Mouse (Mus musculus) hindbrain, postnatal 0 days (tissue): Measurements from ENCODE around the gene Slc1a2. TPM values are rescaled to one million over a fixed set of nuclear protein-coding genes. Genes with fewer than 3 reads are reported as not detected.

Experiments
- ATAC-seq: fragments of 200-750 bp; cut with Nextera tagmentation; 2 replicates; pipeline ENCODE4 v1.8.0; 2017; ENCODE audit warnings: mild to moderate bottlenecking, moderate TSS enrichment, moderate library complexity
- DNase-seq: peaks from one replicate; pipeline ENCODE4 v3.0.0-alpha.2; 2015; ENCODE audit warnings: low spot score
- H3K27ac ChIP-seq: fragments of 300-500 bp; sonication (generic); 2 replicates; pipeline ENCODE4 v1.5.1; 2014; ENCODE audit warnings: mild to moderate bottlenecking
- H3K27me3 ChIP-seq: fragments of 300-500 bp; sonication (generic); 2 replicates; pipeline ENCODE4 v1.6.1; 2014; ENCODE audit warnings: low read length, mixed read lengths; ENCODE audit not compliant: insufficient read depth
- H3K36me3 ChIP-seq: fragments of 300-500 bp; sonication (generic); 2 replicates; pipeline ENCODE4 v1.6.1; 2014; ENCODE audit warnings: low read length, mixed read lengths; ENCODE audit not compliant: insufficient read depth
- H3K4me1 ChIP-seq: fragments of 300-500 bp; sonication (generic); 2 replicates; pipeline ENCODE4 v1.6.1; 2014; ENCODE audit warnings: antibody characterized with exemption, low read length, mixed read lengths; ENCODE audit not compliant: insufficient read depth
- H3K4me2 ChIP-seq: fragments of 300-500 bp; sonication (generic); 2 replicates; pipeline ENCODE4 v1.6.1; 2014; ENCODE audit warnings: low read depth, mild to moderate bottlenecking, low read length, moderate library complexity, mixed read lengths
- H3K4me3 ChIP-seq: fragments of 300-500 bp; sonication (generic); 2 replicates; pipeline ENCODE4 v1.5.1; 2014; ENCODE audit warnings: low read length
- H3K9ac ChIP-seq: fragments of 300-500 bp; sonication (generic); replicated peaks from 2 replicates; pipeline ENCODE4 v1.6.1; 2014; ENCODE audit warnings: mild to moderate bottlenecking, low read length, moderate library complexity, mixed read lengths
- H3K9me3 ChIP-seq: fragments of 300-500 bp; sonication (generic); 2 replicates; pipeline ENCODE4 v1.6.1; 2016; ENCODE audit warnings: low read length, mixed read lengths
- CTCF ChIP-seq: IDR thresholded peaks from 2 replicates; pipeline ENCODE4 v1.5.1; 2016; ENCODE audit warnings: antibody characterized with exemption, control low read depth, low read depth
- WGBS: fragments of 180-500 bp; shearing (Covaris S2); extraction: QIAGEN DNeasy Blood & Tissue Kit; methylation state at CpG from one replicate; pipeline ENCODE4 v1.1.7; 2014; 5-methylcytosine and 5-hydroxymethylcytosine counted together
- polyA plus RNA-seq: library from polyadenylated mRNA; unstranded; fragments of >200 nt; fragmentation: Nextera tagmentation; extraction: Ambion mirVana; gene quantifications from 2 replicates; pipeline ENCODE4 v1.2.1, GENCODE M21; 2015
- total RNA-seq: library from RNA; depleted of rRNA; stranded (reverse); fragments of >200 nt; gene quantifications from 2 replicates; pipeline ENCODE4 v1.2.3, GENCODE M21; 2014

The Slc1a2 gene
- total and polyA plus RNA-seq, 2 experiments from 2014 or later = 21.9 to 130 TPM

GRCm38 (mm10) chr2:102749926-102750325, 91.5 kb downstream of the Slc1a2 start:
- DNase-seq = no peak
- Histone ChIP-seq H3K27me3 (no peaks in the 10 kb centered on the region), H3K9ac (no peak overlapping the region), H3K9me3 (no peaks in the 10 kb centered on the region), H3K36me3 (no peaks in the 10 kb centered on the region), H3K4me3 (no peak overlapping the region), H3K4me2 (no peak overlapping the region), H3K27ac (no peak overlapping the region), H3K4me1 (peaks cover 4% of the 10 kb centered on the region; the same call in 1 of the 2 replicates)
- WGBS = 89% methylated on average over 2 of the region's 2 CpGs
- no peak for TF ChIP-seq CTCF
- no peak for ATAC-seq

GRCm38 (mm10) chr2:102751846-102752245, 93.4 kb downstream of the Slc1a2 start:
- Histone ChIP-seq H3K4me1 (no peaks in the 10 kb centered on the region), H3K4me2 (no peak overlapping the region), H3K4me3 (no peak overlapping the region), H3K36me3 (no peaks in the 10 kb centered on the region), H3K27ac (no peak overlapping the region), H3K27me3 (no peaks in the 10 kb centered on the region), H3K9me3 (no peaks in the 10 kb centered on the region), H3K9ac (no peak overlapping the region)
- no peak for TF ChIP-seq CTCF
- no peak for DNase-seq
- 62% methylated on average over 1 of the region's 1 CpGs for WGBS
- no peak for ATAC-seq

- Histone ChIP-seq H3K9ac (no peak overlapping the region), H3K36me3 (no peaks in the 10 kb centered on the region), H3K27ac (no peak overlapping the region), H3K4me3 (no peak overlapping the region), H3K4me2 (no peak overlapping the region), H3K9me3 (no peaks in the 10 kb centered on the region), H3K27me3 (no peaks in the 10 kb centered on the region), H3K4me1 (no peaks in the 10 kb centered on the region)
- ATAC-seq (no peak), DNase-seq (no peak)
- TF ChIP-seq CTCF = no peak
- 71% methylated on average over 5 of the region's 5 CpGs for WGBS
Observed at GRCm38 (mm10) chr2:102757241-102757860, 98.9 kb downstream of the Slc1a2 start.

GRCm38 (mm10) chr2:102759479-102759878, 101.0 kb downstream of the Slc1a2 start:
- Histone ChIP-seq H3K36me3 (no peaks in the 10 kb centered on the region; the same call in 1 of the 2 replicates), H3K27ac (0 out of 2 replicates have a peak overlapping the region, but pooled peaks have one; percentile 15), H3K4me3 (no peak overlapping the region), H3K4me2 (no peak overlapping the region), H3K9ac (no peak overlapping the region), H3K4me1 (no peaks in the 10 kb centered on the region), H3K9me3 (no peaks in the 10 kb centered on the region), H3K27me3 (no peaks in the 10 kb centered on the region)
- ATAC-seq (peak; percentile 39), DNase-seq (peak; percentile 57)
- no peak for TF ChIP-seq CTCF
- 67% methylated on average over 5 of the region's 5 CpGs for WGBS

- H3K9ac ChIP-seq = no peak overlapping the region
- peak; percentile 71 for ATAC-seq
- H3K4me2 ChIP-seq = no peak overlapping the region
- H3K4me3 ChIP-seq = no peak overlapping the region
- no peaks in the 10 kb centered on the region for H3K9me3 ChIP-seq
- 0 out of 2 replicates have a peak overlapping the region, but pooled peaks have one; percentile 37 for H3K27ac ChIP-seq
- no peaks in the 10 kb centered on the region for H3K4me1 ChIP-seq
- no peaks in the 10 kb centered on the region for H3K27me3 ChIP-seq
- 61% methylated on average over 5 of the region's 5 CpGs for WGBS
- TF ChIP-seq CTCF = no peak
- peak; percentile 50 for DNase-seq
- no peaks in the 10 kb centered on the region; the same call in 1 of the 2 replicates for H3K36me3 ChIP-seq
Observed at GRCm38 (mm10) chr2:102760284-102761072, 102.0 kb downstream of the Slc1a2 start.

GRCm38 (mm10) chr2:102763176-102763575, 104.7 kb downstream of the Slc1a2 start:
- Histone ChIP-seq H3K4me3 (no peak overlapping the region), H3K9me3 (no peaks in the 10 kb centered on the region), H3K9ac (no peak overlapping the region), H3K4me2 (no peak overlapping the region), H3K36me3 (no peaks in the 10 kb centered on the region; the same call in none of the 2 replicates), H3K4me1 (no peaks in the 10 kb centered on the region), H3K27ac (no peak overlapping the region), H3K27me3 (no peaks in the 10 kb centered on the region)
- DNase-seq (no peak), ATAC-seq (no peak)
- 73% methylated on average over 3 of the region's 3 CpGs for WGBS
- no peak for TF ChIP-seq CTCF

GRCm38 (mm10) chr2:102763991-102764390, 105.5 kb downstream of the Slc1a2 start:
- Histone ChIP-seq H3K4me1 (no peaks in the 10 kb centered on the region), H3K36me3 (peaks cover 7% of the 10 kb centered on the region), H3K4me2 (no peak overlapping the region), H3K9me3 (no peaks in the 10 kb centered on the region), H3K9ac (no peak overlapping the region), H3K27ac (no peak overlapping the region), H3K4me3 (no peak overlapping the region), H3K27me3 (no peaks in the 10 kb centered on the region)
- no peak for DNase-seq
- no peak for TF ChIP-seq CTCF
- WGBS = 84% methylated on average over 2 of the region's 2 CpGs
- no peak for ATAC-seq
